Mouse (Mus musculus): ENCODE data around the gene Efcab9.

DNA sequence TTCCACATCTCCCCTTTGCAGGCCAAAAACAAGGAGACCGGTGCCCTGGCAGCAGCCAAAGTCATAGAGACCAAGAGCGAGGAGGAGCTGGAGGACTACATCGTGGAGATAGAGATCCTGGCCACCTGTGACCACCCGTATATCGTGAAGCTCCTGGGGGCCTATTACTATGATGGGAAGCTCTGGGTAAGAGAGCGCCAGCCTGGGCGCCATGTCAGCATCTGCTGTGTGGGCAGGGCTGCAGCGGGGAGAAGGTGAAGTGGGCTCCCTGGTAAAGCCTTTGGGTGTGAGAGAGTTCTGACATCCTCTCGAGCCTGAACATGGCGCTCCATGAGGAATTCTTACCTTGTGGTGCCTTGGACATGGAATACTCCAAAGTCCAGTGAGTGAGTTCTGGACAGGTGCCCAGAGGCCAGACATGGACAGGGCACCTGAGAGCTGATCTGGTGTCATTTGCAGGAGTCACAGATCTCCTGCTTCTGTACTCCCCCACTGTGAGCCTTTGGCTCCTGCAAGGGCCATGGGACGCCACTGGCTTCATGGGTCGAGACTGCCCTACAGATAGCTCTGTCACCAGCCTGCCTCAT lies 23.3 kb upstream of the Efcab9 start:
- TF ChIP-seq CTCF (conservative IDR thresholded peaks at IDR 0.05; ENCODE audit: low read length) (no peak), NANOG (IDR thresholded peaks at IDR 0.05; ENCODE audit: borderline replicate concordance, low read length) (no peak)
